Mouse (Mus musculus) yolk sac, embryonic 10.5 days (tissue): ENCODE results near the gene Tmprss7.
A peak's percentile ranks its signal among the peaks of the same experiment; 100 is the strongest.

Experiments used
- DNase-seq: peaks from one replicate; pipeline ENCODE4 v3.0.0-alpha.2; 2017; ENCODE audit warnings: low spot score

Gene Tmprss7

DNA sequence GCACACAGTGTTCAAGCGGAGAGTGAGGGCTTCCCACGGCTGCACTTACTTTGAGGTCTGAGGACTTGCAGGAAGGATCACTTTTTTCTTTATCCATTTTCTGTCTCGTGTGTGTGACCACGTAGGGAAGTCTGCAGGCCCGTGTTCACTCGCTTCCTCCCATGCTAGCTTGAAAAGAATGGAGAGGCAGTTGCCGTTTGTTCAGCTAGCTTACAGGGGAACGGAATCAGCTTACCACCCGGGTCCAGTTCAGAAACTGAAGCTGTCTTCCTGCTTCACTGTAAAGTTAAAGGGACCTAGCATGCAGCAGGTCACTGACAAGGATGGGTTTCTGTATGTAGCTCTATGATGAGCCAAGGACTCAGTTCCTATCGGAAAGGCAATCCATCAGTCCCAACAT is at the start of gene Tmprss7:
Gene Tmprss7, minus strand, starts transcription at position 101 of the 400 bp plus-strand sequence.
- no peak for DNase-seq

DNA sequence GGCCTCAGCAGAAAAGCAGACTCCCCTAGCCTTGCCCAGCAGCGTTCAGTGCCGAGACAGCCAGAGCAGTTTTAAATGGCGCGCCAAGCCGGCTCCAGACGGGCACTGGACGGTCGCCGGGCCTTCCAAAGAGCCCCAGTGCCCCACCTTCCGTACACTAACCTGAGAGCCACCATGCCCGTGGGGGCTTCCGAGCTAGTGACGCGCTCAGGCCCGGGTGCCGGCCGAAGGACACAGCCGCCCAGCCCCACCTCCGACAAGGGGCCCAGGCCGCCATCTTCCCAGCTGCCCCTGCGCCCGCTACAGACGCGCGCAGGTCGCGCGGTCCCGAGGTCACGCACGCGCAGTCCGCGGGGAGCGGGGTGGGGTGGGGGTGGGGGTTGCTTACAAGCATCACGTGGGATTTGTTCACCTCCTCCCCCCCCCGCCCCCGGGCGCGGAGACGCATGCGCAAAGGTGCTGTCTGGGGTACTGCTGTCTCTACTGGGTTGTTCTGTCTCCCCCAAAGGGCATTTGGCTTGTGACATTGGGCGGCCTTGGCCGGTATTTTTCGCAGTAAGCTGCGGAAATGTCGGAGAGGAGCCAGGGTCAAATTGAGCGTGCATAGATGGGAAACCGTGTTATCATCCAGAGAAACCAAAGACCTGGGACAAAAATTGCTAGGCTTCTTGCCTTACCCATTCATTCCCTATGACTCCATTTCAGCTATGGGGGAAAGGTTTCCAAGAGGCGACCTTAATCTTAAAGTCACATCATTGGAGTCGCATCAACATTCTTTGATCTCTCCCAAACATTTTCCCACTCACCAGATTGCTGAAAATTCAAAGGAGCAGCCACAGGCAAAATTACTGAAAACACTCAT is 49.4 kb upstream of the Tmprss7 start, which contains the start of gene Abhd10:
Gene Abhd10, minus strand, starts transcription at position 341 of the 862 bp plus-strand sequence.
- peak; percentile 98 for DNase-seq

GRCm38 (mm10) chr16:45737880-45738279 is 44.4 kb upstream of the Tmprss7 start:
- no peak for DNase-seq

DNA sequence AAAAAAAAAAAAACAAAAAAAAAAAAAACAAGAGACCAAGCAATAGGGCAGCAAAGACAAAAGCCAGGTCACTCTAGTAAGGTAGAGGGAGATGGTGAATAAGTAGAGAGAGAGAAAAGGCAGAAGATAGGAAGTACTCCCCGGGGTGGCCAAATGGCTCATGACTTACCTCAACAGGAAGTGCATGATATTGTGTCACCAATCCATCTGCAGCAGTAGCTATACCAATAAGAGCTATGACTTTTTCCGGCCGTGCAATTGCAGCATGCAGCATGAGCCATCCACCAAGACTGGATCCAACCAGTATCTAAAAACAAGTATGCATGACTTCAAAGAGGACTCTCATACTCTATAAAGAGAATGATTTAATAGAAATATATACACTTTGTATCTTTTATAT is 43.3 kb upstream of the Tmprss7 start:
- DNase-seq = no peak

DNA sequence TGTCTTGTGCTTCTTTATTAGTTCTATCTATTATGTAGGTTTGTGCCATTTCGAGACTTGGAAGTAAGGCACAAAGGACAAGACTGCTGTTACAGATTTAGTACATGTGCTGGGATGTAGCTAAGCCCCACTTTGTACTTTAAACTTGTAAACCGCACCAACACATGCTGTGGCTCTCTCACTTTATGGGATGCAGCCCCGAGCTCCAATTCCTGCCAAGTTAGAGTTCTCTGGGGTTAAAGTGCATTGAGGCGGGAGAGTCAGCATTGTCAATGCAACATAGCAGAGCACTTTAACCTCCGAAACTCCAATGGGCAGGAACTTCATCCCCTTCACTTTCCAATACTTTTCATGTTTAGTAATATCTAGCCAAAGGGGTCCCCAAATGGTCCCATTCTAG is 35.7 kb upstream of the Tmprss7 start:
- peak; percentile 47 for DNase-seq

DNA sequence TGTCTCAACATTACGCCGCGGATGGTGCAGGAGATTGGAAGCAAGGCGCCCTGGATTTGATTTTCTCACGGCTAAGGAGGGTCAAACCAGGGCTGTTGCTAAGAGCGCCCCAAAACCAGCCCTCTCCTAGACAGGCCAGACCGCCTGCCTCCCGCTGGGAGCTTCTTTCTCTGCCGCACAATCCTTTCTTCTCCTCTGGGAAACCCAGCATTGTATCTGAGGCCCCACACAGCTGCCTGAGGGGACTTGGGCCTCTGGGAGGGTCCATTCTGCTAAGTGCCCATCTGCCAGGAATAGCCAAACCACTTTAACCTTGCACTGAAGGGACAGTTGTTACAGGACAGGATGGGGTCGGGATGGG is 31.3 kb upstream of the Tmprss7 start:
- DNase-seq = peak; percentile 17

DNA sequence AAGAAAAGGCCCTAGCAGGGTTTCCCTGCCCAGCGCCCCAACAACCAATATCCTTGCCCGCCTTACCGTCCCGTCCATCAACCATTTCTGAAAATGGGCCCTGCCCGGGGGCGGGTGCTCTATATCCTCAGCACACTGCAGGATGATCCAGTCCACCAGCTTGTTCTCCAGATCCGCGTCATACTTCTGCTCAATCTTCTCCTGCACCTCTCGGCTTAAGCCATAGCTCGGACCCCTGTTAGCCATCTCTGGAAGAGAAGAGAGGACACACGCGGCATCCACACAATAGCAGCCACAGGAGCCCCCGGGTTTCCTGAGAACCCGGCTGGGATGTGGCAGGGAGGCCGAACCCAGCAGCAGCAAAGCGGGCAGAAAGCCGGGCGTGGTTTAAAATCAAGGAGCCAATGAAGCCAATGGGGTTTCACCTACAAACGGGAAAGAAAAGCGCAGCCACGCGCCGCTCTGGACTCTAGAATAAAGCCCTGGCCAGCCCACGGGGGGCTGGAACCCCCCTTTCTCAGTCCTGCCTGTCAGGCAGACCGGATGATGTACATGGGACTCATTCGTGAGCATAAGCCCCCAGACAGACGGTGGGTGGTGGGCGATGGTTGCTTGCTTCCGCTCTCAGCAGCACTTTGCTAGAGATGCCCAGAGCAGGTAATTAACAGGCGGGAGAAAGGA is 30.7 kb upstream of the Tmprss7 start, which contains the start of gene Tagln3:
Gene Tagln3, minus strand, starts transcription at position 548 of the 681 bp plus-strand sequence.
- DNase-seq = peak; percentile 33

DNA sequence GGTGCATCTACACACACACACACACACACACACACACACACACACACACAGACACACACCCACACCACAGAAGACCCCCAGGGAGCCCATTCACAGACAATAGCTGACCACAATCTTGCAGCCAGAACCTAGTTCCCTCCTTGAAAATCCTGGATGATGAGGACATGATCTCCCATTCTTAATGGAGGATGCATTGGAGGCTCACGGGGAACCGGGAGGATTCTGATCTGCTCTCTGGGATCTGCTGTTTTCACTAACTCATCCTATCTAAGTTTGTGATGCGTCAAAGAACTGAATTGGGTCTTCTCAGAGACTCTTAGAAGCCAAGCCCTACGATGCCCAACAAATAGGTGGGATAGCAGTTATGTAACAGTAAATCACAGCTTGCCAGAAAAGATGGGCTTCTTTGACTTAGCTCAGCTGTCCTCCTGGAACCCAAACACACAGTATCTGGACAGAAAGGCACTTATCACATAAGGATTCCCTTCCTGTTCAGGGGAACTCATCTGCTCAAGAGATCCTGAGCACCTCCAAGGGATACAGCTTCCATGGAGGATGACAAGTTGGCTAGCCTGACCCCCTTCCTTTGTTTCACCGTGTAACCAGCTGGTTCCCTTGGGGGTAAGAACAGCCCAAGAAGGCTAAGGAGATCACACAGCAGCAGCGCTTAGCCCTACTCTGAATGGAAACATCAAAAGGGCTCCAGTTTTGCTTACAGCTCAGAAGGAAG is 29.9 kb upstream of the Tmprss7 start:
- DNase-seq = no peak

DNA sequence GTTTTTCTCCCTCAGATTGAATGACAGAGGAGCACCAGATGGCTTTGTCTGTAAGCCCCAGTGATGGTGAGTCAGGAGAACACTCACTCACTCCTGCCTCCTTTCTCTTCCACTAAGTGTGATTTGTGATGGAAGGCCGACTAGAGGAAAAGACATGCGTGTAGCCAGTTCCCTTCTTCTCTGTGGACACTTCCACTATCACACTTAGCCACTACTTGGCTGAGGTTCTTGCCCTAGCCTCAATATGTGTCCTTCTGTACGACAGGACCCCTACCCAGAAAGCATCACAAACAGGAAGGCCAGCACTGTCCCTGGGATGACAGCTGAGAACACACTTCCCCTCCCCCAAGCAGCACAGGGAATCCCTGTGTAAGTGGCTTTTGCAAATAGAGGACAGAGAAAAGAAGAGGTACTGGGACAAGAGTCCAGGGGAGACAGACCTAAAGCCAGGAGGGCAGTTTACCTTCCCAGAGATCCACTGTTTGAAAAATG is 29.0 kb upstream of the Tmprss7 start:
- no peak for DNase-seq

- no peak for DNase-seq
Measured at GRCm38 (mm10) chr16:45720022-45720630, 26.7 kb upstream of the Tmprss7 start.

DNA sequence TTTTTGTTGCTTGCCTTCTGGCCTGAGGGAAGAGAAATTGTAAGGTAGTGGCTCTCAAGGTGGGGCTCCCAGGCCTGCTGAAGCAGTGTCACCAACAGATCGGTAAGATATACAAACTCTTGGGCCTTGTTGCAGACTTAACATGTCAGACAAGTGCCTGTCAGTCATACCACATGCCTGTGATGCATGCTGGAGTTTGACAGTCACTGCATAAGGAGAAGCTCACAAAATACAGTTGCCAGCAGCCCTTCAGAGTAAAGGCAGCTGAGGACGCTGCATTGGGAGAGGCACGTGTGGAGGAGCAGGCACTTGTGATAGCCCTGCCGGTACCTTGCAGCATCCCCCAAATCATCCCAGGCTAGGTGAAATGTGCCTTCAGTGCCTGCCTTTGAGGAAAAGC is 24.8 kb upstream of the Tmprss7 start:
- no peak for DNase-seq

GRCm38 (mm10) chr16:45714489-45715150 is 21.2 kb upstream of the Tmprss7 start:
- no peak for DNase-seq

DNA sequence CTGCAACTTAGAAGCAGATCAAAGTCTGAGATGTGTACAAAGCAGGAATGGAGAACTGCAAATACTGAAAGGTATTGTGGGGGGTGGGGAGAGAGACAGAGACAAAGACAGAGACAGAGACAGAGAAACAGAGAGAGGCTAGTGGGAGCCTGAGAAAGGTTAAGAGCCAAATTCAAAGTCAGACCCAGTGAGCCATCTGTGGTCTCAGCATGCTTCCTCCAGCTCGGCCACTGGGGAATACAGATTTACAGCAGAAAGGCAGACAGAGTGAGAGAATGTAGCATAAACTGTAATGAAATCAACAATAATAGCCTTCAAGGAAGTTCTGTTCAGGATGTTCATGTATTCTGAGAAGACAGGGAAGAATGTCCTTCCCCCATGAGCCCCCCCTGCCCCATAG is 20.4 kb upstream of the Tmprss7 start:
- no peak for DNase-seq

- DNase-seq = no peak
Measured at GRCm38 (mm10) chr16:45713261-45713660, 19.8 kb upstream of the Tmprss7 start.

DNA sequence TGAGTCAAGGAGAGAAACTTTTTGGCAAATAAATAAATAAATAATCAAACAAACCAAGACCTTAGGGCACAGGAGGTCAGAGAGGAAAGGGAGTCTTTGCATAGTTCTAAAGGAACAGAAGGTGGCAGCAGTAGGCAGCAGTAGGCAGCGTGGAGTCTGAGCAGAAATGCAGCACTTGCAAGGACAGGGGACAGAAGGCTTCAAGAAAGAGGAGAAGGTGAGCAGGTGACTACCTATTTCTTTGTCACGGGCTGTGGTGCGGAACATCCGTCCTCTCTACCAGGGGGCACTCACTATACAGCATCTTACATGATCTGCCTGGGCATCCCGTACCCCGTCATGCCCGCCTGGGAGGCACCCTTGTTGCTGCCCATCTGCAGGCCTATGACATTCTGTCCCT is 17.8 kb upstream of the Tmprss7 start:
- no peak for DNase-seq

- DNase-seq = no peak
Measured at GRCm38 (mm10) chr16:45699301-45699700, 5.8 kb upstream of the Tmprss7 start.

DNA sequence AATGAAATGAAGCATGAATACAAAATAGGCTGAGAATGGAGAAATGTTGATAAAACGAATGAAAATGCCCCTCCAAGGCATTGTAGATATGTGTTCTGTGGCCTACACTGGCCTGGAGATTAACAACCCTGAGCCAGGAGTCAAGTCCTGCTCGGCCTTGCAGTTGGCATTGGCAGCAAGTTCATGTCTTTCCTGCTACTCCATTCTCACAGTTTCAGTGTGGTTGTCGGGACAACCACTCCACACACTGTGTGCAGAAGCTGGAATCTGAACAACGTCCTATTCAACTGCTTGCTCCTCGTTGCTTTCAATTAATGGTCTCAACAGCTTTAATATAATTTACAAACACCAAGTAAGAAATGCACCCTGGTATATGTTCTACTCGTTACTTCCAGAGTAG is 4.5 kb upstream of the Tmprss7 start:
- DNase-seq = no peak

DNA sequence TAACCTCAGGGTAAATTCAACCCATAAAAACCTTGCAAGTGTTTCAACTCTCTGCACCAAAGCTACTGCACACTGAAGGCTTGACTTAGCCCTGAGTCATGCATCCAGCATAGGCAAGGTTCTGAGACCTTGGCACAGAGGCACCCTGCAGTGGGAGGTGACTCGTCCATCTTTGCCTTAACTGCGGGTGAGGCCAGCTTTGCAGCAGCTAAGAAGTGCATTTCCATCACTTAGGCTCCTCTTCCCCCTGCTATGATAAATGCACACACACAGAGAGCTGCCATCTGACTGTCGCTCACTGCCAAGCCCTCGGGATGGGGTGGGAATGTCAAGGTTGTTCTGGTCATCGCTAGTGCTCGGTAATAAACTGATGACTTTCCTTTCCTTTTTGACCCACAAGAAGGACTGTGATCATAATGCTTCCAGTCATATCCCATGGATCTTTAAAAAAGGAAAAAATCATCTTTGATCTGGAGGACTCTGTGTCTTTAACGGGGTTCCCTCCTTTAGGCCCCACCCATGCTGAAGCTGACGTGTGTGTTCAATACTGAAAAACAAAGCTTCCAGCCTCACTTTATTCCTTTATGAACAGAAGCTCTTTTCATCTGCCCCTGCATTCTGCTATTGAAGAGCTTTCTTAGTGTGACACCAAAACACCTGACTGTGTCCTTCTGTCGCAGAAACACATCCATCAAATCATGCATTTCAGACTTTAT is 2.1 kb upstream of the Tmprss7 start:
- no peak for DNase-seq

- no peak for DNase-seq
Measured at GRCm38 (mm10) chr16:45692851-45693250, 607 bp downstream of the Tmprss7 start.

DNA sequence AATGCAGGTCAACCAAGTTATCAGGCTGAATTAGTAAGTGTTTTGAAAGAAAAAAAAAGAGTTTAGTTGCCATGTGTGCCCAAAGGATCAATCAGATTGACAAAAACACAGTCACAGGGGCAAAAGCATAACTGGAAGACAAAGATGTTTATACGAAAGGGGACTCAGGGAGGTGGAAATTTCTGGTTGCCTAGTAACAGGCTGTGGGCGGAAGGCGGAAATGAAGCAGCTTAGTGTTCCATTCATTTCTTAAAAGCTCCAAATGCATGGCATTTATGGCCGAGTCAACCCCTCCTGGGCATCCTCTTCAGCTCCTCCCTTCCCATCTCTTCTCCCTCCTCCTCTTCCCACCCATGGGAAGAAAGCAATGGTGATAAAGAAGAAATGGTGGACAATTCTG is 3.3 kb downstream of the Tmprss7 start:
- no peak for DNase-seq

- DNase-seq = no peak
Measured at GRCm38 (mm10) chr16:45686833-45687232, 6.6 kb downstream of the Tmprss7 start.
